Mouse (Mus musculus) left cerebral cortex, postnatal 36 days (tissue): Measurements from ENCODE around the gene Abtb1. TPM values are rescaled to one million over a fixed set of nuclear protein-coding genes. Genes with fewer than 3 reads are reported as not detected.

Source experiments
- DNase-seq, 2 experiments: peaks; one replicate each; pipeline ENCODE4 v3.0.0; 2021 to 2022; ENCODE audit warnings: low spot score in 2 of 2, mixed read lengths in 1 of 2
- intact Hi-C: fragments of 180-260 bp; cut with DNase I; formaldehyde crosslinking; loops from one replicate; pipeline ENCODE4 v1.15.1; 2025
- total RNA-seq, 2 experiments: library from RNA; stranded (reverse); gene quantifications; 2 replicates each; pipeline ENCODE4 v1.2.3; 2021

The Abtb1 gene
- total RNA-seq = 10 to 100 TPM; 43.4 to 45.9 TPM

DNA sequence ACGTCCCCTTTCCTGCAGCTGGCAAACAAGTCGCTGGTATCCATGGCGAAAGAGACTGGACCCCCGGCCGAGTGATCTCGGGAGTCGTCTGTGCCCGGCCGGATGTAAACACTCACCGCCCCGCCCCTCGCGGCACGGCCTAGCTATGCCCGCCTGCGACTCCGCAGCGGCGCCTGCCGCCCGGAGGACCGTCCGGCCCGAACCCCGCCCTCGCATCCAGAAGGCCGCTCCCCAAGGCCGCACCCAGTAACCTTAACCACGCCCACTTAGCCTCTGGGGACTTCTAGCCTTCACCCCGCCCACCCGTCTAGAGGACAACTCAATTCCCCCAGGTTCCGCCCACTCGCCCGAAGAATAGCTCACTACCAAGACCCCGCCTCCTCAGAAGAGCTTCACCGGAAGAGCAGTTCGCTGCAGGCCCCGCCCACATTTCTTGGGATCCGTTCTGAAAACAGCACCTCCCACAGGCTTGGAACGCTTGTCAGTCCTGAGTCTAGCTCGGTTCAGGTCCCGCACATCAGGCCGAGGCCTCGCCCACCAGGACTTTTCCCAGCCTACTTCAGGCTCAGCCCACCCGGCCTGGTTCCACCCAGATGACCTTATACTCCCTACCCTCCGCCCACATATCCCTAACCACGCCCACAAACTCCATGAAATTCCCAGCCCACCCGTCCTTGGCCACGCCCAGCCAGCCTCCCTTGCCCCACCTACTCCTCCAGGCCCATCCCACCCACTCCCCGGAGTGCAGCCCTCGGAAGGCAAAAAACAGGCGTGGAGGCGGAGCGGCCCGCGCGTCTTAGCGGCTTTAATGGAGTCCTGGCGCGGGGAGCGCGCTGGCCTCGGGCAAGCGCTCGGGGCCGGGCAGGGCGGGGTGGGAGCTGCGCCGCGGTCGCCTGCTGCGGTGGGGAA, at the start of gene Abtb1:
Gene Abtb1 (minus strand): TSS at position 204 of the 909 bp plus-strand sequence.
- DNase-seq = peak; percentile 96 to 98
- intact Hi-C loops = no loop called here

DNA sequence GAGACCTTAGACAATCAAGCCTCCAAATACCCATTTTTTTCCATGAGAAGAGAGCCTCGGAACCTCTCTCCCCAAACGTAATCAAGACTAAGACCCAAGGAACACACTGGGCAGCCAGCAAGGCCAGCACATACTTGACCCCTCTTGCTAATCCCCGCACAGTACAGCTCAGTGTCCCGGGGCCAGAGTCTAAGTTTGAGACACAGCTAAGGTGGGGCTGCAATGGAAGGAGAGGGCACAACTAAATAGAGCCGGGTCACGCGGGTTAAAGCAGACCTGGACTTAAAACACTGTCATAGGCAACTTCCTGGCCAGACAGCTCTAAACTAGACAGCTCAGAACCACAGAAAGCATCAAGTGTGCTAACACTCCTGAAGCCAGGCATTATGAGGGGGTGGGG, 49.0 kb upstream of the Abtb1 start:
- intact Hi-C loops = no loop called here
- DNase-seq = no peak

DNA sequence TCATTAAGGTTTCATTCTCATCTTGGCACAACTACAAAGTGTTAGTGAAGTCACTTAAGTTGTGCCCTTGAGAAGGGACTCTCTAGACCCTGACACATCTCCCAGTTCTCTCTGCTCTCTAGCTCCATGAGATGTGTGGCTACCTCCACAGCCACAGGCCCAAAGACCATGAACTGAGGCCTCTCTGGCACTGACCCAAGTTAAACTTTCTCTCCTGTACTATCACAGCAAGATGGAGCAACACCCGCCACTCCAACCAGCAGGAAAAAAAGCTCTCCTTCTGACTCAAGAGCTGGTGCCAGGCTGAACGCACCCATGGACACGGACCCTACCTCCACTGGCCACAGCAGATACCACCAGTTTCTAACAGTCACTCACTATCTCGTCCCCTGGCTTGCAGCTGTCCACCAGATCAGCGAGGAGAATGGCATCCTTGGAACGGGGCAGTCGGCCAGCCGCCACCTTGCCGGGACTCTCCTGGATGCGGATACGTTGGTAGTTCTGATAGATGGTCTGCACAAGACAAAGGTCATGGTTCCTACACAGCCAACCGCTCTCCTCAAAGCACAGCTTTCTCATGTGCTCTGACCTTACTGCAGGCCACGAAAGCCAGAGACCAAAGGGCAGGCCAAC, 47.7 kb upstream of the Abtb1 start:
- DNase-seq = no peak
- intact Hi-C loops = no loop called here

DNA sequence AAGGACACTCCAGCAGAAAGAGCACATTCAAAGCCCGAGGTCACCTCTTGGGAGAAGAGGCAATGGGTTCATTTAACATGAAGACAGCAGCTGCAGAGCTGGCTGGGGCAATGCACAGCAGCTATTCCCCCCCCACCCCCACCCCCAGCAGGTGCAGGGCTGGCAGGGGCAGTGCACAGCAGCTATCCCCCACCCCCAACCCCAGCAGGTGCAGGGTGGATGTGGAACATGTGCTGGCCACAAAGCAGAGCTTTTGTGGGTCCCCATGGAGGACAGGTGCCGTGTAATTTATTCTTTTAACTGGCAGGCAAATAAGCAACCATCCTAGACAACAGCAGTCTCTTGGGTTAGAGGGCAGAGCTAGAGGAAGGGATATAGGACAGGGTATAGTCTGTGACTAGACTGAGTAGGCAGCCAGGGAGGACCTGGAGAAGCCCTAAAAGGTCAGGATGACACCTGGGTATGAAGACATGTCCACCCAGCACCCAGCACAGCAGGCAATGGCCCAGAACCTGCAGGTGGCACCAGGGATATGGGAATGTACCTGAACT, 44.7 kb upstream of the Abtb1 start:
- intact Hi-C loops = no loop called here
- DNase-seq = no peak

DNA sequence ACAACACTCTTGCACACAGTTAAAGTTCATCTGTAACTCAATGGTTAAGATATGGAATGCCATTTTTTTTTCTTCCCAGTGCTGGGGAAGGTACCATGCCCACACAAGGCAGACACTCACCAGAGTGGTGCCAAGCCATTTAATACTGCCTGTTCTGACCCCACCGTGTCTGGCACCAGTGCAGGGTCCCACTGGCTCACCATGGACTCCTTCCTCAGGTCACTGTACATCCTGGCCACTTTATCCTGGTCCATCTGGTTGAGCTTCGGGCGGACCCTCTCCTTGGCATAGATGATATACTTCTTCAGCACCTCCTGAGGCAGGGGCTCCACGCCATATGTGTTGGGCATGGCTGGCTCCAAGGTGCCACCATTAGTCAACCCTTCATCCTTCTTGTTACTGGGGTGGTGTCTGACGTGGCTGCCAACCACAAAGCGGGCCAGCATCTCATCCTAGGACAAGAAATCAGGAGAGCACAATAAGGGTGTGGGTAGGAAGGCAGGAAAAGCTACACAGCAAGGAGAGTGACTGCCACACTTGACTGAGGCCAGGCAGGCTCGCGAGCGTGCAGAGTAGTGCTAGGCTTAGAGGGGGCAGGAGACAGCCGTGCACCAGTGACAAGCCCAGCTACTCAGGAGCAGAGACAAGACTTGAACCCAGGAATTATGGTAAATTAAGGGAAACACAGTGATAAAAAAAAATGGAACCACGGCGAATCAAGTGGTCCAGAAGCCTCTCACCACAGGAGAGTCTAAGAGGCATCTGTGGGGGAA, 44.0 kb upstream of the Abtb1 start:
- intact Hi-C loops = no loop called here
- no peak for DNase-seq

DNA sequence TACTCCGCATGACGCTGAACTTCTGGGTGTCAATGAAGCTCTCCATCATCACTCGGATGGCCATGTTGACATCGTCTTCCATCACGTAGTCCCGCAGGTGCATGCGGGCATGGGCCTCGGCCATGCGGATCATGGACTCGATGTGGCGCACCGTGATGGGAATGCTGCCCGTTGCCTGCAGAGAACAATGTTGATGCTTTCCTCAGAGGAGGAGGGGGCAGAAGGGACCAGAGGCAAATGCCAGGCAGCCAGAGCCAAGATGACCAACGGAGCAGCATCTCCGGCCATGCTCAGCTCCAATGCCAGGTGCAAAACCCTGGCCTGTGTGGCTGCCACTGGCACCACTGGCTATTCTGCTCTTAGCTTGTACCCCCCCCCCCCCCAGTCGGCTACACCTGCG, 42.9 kb upstream of the Abtb1 start:
- no peak for DNase-seq
- intact Hi-C loops = no loop called here

DNA sequence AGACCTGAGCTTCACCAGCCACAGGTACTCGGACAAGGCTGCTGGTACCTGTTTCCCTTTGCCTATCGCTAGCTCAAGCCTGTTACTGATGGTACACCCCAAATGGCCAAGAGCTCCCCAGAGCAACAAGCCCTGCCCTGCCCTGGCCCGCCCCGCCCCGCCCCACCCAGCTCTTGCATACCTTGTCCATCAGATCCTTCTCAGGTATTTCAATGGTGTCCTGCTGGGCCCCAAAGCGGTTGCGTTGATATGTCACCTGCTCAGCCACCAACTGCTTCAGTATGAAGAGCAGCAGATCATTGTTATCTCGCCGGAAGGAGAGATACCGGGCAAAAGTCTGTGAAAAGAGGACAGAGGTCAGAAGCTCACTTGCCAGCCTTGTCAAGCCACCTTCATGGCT, 42.4 kb upstream of the Abtb1 start:
- no peak for DNase-seq
- intact Hi-C loops = no loop called here

DNA sequence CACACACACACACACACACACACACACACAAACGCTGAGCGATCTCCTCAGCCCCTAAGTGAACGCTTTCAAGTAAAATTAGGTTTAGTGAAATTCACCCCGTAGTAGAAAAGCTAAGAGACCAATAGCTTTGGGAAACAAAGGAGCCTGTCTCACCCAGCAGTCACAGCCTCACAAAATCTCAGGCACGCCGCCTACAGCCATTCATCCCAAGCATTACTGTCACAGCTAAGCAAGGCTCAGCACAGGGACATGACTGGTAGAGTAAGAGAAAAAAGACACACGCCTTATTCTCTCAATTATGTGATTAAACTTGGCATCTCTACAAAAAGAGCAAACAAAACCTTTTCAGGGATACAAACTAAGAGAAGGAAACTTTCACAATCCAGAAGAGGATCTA, 39.5 kb upstream of the Abtb1 start:
- intact Hi-C loops = no loop called here
- DNase-seq = no peak

DNA sequence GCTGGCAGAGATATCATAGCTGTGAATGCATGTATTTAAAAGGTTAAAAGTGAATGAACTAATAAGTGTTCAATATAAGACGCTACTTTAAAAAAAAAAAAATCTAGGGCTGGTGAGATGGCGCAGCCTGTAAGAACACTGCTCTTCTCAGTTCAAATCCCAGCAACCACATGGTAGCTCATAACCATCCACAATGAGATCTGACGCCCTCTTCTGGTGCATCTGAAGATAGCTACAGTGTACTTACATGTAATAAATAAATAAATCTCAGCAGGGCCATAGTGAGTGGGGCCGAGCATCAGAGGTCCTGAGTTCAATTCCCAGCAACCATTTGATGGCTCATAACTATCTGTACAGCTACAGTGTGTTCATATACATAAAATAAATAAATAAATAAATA, 37.7 kb upstream of the Abtb1 start:
- no peak for DNase-seq
- intact Hi-C loops = no loop called here

DNA sequence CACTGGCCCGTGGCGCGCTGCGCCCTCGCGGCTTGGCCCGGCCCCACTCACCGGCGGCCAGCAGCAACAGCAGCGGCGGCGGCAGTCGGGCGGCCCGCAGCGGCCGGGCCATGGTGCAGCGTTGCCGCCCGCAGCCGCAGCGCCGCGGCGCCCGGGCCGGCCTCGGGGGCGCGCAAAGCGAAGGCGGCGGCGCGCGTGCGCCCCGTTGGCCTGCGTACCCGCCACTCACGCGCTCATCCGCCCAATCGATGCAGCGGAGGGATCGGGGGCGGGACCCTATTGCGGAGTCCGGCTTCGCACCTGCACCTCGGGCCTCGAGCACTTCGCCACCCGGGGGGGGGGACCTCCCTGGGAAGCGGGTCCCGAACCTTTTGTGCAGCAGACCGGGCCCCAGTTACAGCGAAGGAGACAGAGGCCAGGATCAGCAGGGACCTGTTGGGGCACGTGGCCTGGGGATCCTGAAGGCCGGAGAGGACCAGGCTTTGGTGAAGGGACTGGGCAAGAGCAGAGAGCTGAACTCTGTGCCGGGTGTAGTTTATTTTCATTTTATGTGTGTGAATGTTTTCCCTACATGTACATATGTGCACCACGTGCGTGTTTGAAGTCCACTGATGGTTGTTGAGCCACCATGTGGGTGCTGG, 33.2 kb upstream of the Abtb1 start, which contains the start of gene Podxl2:
Gene Podxl2 (minus strand): TSS at position 177 of the 641 bp plus-strand sequence.
- intact Hi-C loops = no loop called here
- peak; percentile 80 to 86 for DNase-seq

DNA sequence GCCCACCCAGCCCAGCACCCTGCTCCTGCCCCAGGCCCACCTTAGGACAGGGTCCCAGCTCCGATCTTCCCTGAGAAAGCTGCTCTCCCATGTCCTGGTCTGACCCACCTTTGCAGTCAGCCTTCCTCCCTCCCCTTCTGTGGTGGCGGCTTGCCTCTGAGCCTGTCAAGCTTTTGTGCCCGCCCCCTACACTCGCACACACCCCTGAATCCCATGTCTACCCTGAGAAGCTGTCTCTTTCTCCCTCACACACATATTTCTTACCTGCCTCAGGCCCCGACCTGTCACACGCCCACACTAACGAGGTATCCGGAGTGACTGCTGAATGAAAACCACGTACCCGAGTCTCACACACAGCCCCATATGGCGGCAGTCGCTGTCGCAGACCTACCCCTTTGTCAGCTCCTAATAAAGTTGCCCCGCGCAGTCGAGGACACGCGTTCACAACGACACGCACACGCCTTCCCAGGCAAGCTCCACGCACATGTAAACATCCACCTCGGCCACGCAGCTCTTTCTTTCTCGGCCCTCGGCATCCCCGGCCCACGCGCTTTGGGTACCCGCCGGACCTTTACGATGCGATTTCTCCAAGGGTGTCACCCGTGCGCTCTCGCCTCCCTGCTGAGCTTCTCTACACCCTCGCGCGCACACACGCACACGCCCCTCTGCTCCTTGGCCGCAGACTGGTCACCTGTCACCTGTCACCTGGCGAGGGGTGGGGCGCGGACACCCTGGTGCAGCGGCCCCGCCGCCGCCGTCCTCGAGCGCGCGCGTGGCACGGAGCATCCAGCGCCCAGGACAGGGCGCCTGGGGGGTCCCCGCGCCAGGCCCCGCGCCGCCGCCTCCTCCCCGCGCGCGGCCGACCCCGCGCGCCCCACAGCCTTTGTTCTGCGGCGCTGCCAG, 32.4 kb upstream of the Abtb1 start:
- intact Hi-C loops = no loop called here
- DNase-seq = peak; percentile 41 to 42

DNA sequence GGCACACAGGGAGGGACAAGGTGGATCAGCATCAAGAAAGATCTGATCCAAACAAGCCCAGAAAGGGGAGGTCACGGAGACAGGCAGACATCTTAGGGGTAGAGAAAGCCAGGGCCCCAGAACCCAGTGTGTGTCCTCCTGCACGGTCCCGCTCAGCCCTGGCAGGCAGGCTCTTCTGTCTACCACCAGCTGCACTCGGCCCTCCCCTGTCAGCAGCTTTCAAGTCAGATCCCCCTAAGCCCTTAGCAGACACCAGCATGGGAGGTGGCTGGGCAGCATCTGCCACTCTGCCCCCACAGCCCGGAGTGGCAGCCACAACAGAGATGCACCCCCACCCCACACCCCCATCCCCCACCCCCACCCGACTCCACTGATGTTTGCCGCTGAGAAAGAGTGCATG, 31.0 kb upstream of the Abtb1 start:
- intact Hi-C loops = no loop called here
- DNase-seq = no peak

DNA sequence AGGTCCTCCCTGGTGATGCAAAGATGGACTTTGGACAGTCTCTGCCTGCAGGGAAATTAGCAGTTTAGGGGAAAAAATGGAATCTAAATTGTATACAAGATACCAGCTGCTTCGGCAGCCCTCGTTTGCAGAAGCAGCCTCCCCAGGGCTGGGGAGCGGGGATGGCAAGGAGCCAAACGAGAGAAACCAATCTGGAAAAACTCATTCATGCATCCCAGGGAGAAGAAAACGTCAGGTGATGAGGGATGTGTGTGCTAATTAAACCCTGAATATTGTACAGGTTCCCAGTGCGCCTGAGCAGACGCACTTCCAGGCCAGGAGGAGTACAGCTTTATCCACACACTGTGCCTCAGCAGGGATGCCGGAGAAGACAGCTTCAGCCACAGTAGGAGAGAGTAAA, 29.8 kb upstream of the Abtb1 start:
- peak; percentile 48 to 58 for DNase-seq
- intact Hi-C loops = no loop called here

DNA sequence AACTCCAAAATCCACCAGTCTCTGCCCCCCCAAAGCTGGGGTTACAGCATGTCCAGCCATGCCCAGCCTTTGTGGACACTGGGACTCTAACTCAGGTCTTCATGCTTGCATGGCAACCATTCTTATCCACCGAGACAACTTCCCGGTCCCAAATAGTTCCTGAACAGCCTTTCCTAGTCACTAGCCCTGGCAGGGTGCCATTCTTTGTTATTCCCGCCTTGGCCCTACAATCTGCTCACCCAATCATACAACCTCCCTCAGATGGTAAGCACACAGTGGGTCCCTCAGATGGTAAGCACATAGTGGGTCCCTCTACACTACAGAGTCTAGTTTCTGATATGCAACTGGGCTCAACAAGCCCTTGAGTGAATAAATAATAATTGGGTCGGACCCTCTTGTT, 28.8 kb upstream of the Abtb1 start:
- intact Hi-C loops = no loop called here
- no peak for DNase-seq

DNA sequence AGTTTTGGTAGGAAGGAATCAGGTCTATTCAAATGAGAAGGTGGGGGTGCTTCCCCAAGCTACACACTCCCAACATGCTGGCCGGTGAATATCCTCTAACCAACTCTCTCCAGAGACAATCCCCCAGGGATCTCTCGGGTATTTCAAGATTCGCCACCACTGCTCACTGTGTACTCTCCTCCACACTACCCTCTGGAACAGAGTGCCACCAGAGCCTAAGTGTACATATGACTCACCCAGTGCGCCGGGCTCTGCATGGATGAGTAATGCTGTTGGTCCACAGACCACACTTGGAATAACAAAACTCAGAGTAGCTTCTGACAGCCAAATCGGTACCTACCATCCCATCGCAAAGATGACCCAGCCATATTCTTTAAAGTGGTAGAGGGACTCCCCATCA, 27.7 kb upstream of the Abtb1 start:
- peak in 1 of 2 experiments; percentile 57 for DNase-seq
- intact Hi-C loops = no loop called here

DNA sequence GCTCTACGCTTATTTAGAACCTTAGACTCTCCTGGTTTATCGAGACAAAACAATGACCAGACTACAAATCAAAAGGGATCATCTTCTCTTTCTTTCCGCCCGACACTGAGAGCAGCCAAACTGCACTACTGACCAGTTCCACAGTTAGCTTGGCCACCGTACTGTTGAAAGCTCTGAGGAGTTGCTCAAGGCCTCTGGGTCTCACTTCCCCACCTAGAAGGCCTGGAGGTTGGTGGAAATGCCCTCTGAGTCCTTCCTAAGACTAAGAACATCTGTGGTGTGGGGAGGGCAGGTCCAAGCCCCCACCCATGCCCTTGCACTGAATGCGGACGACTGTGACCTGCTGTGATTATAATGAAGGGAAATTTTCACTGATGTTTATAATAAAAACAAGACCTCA, 23.9 kb upstream of the Abtb1 start:
- intact Hi-C loops = no loop called here
- no peak for DNase-seq

DNA sequence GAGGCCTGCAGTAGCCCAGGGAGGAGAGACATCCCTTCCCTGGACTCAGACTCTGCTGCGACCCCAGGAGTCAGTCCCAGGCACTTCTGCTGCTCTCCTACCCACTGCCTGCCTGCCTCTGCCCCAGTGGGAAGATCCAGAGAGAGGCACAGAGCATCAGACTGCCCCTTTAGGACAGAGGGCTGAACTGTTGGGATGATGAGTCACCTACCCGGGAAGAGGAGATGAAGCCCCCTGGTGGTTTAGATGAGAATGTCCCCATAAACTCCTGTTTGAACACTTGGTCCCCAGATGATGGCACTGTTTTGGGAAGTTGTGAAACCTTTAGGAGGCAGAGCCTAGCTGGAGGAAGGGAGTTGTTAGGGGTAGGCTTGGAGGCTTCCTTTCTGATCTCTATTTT, 19.1 kb upstream of the Abtb1 start:
- no peak for DNase-seq
- intact Hi-C loops = no loop called here

DNA sequence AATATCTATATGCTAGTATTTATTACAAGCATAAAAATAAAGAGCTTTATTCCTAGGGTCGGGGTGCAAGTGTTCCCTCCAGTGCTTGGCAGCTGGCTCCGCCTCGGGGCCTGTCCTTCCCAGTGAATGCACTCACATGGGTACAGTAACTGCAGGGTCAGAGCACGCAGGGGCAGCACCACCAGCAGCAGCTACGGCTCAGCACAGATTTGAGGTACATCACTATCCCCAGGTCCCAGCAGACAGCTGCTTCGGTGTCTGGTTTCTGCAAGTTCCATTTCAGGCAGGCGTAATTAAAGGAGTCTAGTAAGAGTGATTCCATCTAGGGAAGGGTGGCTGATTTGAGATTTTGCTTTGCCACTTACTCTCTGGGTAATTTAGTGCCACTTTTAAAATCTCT, 16.6 kb upstream of the Abtb1 start:
- intact Hi-C loops = loop anchor here (5.0 kb wide), 1 partner anchor 306 kb away; no protein-coding TSS in a partner anchor
- no peak for DNase-seq

DNA sequence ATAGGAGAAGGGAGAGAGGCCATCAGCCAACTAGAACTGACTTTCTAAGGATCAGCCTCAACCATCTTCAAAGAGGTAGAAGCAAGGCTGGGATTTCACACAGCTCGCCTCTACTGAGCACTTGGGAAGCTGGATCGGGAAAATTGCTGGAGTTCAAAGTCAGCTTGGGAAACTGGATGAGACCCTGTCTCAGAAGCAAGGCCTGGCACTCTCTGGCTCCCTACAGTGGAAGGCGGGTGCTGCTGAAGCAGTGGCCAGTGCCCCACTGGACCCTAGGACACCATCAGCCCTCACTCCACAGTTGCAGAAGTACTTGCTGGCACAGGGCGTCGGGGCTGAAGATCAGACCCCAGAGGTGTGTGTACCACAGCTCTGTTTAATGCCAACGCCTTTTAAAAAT, 16.0 kb upstream of the Abtb1 start:
- DNase-seq = no peak
- intact Hi-C loops = loop anchor here (5.0 kb wide), 1 partner anchor 306 kb away; no protein-coding TSS in a partner anchor
